Mouse (Mus musculus) hindbrain, embryonic 16.5 days (tissue): Measurements from ENCODE around the gene Klhl18. TPM values are rescaled to one million over a fixed set of nuclear protein-coding genes. Genes with fewer than 3 reads are reported as not detected.
"Not testable (repeated sequence)": the region's sequence is repeated elsewhere in the genome, so short reads cannot be mapped to it uniquely, and the experiment has no call there.

ENCODE experiments used
- ATAC-seq: fragments of 200-750 bp; cut with Nextera tagmentation; 2 replicates; pipeline ENCODE4 v1.8.0; 2017; ENCODE audit warnings: moderate TSS enrichment, moderate library complexity
- H3K27ac ChIP-seq: fragments of 300-500 bp; sonication (generic); 2 replicates; pipeline ENCODE4 v1.5.1; 2014; ENCODE audit warnings: low read depth, mild to moderate bottlenecking, control low read depth, low read length, moderate library complexity
- H3K27me3 ChIP-seq: fragments of 300-500 bp; sonication (generic); replicated peaks from 2 replicates; pipeline ENCODE4 v1.6.1; 2014; ENCODE audit warnings: low read length; ENCODE audit not compliant: control insufficient read depth, insufficient read depth
- H3K36me3 ChIP-seq: fragments of 300-500 bp; sonication (generic); 2 replicates; pipeline ENCODE4 v1.6.1; 2014; ENCODE audit warnings: mild to moderate bottlenecking, low read length, moderate library complexity, mixed read lengths; ENCODE audit not compliant: control insufficient read depth, insufficient read depth
- H3K4me1 ChIP-seq: fragments of 300-500 bp; sonication (generic); 2 replicates; pipeline ENCODE4 v1.6.1; 2014; ENCODE audit warnings: low read depth, low read length; ENCODE audit not compliant: control insufficient read depth, insufficient read depth
- H3K4me2 ChIP-seq: fragments of 300-500 bp; sonication (generic); 2 replicates; pipeline ENCODE4 v1.6.1; 2014; ENCODE audit warnings: mild to moderate bottlenecking, low read length, control low read depth, moderate library complexity
- H3K4me3 ChIP-seq: fragments of 300-500 bp; sonication (generic); 2 replicates; pipeline ENCODE4 v1.5.1; 2014; ENCODE audit warnings: mild to moderate bottlenecking, low read length, control low read depth, moderate library complexity
- H3K9ac ChIP-seq: fragments of 300-500 bp; sonication (generic); 2 replicates; pipeline ENCODE4 v1.6.1; 2014; ENCODE audit warnings: low read depth, mild to moderate bottlenecking, control low read depth, low read length, moderate library complexity
- H3K9me3 ChIP-seq: fragments of 300-500 bp; sonication (generic); 2 replicates; pipeline ENCODE4 v1.6.1; 2014; ENCODE audit warnings: mild to moderate bottlenecking, low read length, moderate library complexity; ENCODE audit not compliant: control insufficient read depth
- WGBS: fragments of 180-500 bp; shearing (Covaris S2); extraction: QIAGEN DNeasy Blood & Tissue Kit; methylation state at CpG from one replicate; pipeline ENCODE4 v1.1.7; 2014; 5-methylcytosine and 5-hydroxymethylcytosine counted together
- polyA plus RNA-seq: library from polyadenylated mRNA; unstranded; fragments of >200 nt; fragmentation: Nextera tagmentation; extraction: Ambion mirVana; gene quantifications from 2 replicates; pipeline ENCODE4 v1.2.1, GENCODE M21; 2015

The Klhl18 gene
- polyA plus RNA-seq, 1 experiment from 2014 or later = 27.4 TPM

- Histone ChIP-seq H3K4me2 (peak overlapping the region; percentile 76), H3K4me3 (peak overlapping the region; percentile 95), H3K27ac (peak overlapping the region; percentile 85), H3K4me1 (peaks cover 20% of the 10 kb centered on the region), H3K9me3 (no peaks in the 10 kb centered on the region), H3K27me3 (no peaks in the 10 kb centered on the region), H3K9ac (peak overlapping the region; percentile 92), H3K36me3 (no peaks in the 10 kb centered on the region)
- WGBS = 2% methylated on average over 40 of the region's 41 CpGs
- ATAC-seq = peak; percentile 73
Measured at GRCm38 (mm10) chr9:110407311-110408098, 69.0 kb downstream of the Klhl18 start.

DNA sequence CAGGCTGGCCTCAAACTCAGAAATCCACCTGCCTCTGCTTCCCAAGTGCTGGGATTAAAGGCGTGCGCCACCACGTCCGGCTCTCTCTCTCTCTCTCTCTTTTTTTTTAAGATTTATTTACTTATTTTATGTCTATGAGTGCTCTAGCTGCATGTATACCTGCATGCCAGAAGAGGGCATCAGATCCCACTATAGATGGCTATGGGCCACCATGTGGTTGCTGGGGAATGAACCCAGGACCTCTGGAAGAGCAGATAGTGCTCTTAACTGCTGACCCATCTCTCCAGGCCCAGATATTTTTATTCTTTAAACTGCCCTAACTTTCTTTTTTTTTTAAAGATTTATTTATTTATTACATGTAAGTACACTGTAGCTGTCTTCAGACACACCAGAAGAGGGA, 73.3 kb downstream of the Klhl18 start:
- H3K9ac ChIP-seq, H3K4me3 ChIP-seq, H3K9me3 ChIP-seq, H3K27ac ChIP-seq, H3K36me3 ChIP-seq, H3K4me2 ChIP-seq, ATAC-seq, H3K27me3 ChIP-seq: not testable (repeated sequence)
- 92% methylated on average over 4 of the region's 4 CpGs for WGBS
- peaks cover 15% of the 10 kb centered on the region for H3K4me1 ChIP-seq

GRCm38 (mm10) chr9:110402731-110403130, 73.8 kb downstream of the Klhl18 start:
- no peak overlapping the region for H3K4me3 ChIP-seq
- ATAC-seq = no peak
- H3K4me1 ChIP-seq = peaks cover 15% of the 10 kb centered on the region
- H3K9ac ChIP-seq = no peak overlapping the region
- H3K27me3 ChIP-seq = no peaks in the 10 kb centered on the region
- H3K36me3 ChIP-seq = no peaks in the 10 kb centered on the region
- 100% methylated on average over 2 of the region's 2 CpGs for WGBS
- no peaks in the 10 kb centered on the region for H3K9me3 ChIP-seq
- H3K27ac ChIP-seq = no peak overlapping the region
- no peak overlapping the region for H3K4me2 ChIP-seq

DNA sequence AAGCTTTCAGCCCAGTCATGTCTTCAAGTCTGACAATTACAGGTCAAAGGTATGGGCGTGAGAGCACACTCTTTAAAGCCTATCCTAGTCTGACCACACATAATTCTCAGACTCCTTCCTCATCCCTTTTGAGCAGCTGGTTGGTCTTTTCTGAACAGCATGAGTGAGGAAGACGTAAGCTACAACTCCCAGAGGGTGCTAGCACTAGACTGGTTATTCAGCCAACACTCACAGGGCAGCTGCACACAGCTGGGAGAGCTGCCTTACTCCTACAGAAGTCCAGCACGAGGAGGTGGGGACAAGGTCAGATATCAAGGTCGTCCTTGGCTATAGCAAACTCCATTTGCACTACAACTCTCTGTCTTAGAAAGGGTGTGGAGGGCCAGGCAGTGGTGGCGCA, 75.8 kb downstream of the Klhl18 start:
- ATAC-seq = no peak
- H3K9me3 ChIP-seq = no peaks in the 10 kb centered on the region
- peaks cover 2% of the 10 kb centered on the region for H3K4me1 ChIP-seq
- peaks cover 2% of the 10 kb centered on the region; the same call in 1 of the 2 replicates for H3K36me3 ChIP-seq
- H3K4me2 ChIP-seq = no peak overlapping the region
- H3K4me3 ChIP-seq = no peak overlapping the region
- no peaks in the 10 kb centered on the region for H3K27me3 ChIP-seq
- 83% methylated on average over 5 of the region's 5 CpGs for WGBS
- H3K27ac ChIP-seq = no peak overlapping the region
- no peak overlapping the region for H3K9ac ChIP-seq

- no peak for ATAC-seq
- Histone ChIP-seq H3K4me2 (no peak overlapping the region), H3K4me3 (no peak overlapping the region), H3K36me3 (peaks cover 31% of the 10 kb centered on the region), H3K9ac (no peak overlapping the region), H3K27me3 (no peaks in the 10 kb centered on the region), H3K9me3 (no peaks in the 10 kb centered on the region), H3K4me1 (no peaks in the 10 kb centered on the region), H3K27ac (no peak overlapping the region)
- WGBS = 84% methylated on average over 4 of the region's 4 CpGs
Measured at GRCm38 (mm10) chr9:110393295-110393694, 83.2 kb downstream of the Klhl18 start.

DNA sequence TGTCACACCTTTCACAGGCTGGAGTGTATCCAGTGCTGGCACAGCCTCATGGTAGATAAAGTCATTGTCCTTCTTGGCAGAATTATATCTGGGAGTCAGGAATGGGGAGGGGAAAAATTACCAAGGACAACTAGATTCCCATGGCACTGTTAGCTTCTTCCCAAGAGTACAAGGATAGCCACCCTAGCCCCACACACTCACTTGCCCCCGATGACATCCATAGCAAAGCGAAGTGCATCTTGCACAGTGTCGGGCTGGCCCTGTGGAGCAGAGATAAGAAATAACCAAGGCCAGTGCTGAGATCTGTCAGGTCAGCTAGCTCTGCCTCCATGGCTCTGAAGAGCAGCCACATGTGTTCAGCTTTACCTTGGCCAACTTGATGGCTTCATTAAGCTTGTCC, 85.7 kb downstream of the Klhl18 start:
- no peak overlapping the region for H3K4me2 ChIP-seq
- no peaks in the 10 kb centered on the region for H3K9me3 ChIP-seq
- no peak overlapping the region for H3K27ac ChIP-seq
- no peak for ATAC-seq
- WGBS = 93% methylated on average over 3 of the region's 3 CpGs
- no peaks in the 10 kb centered on the region for H3K27me3 ChIP-seq
- H3K4me3 ChIP-seq = no peak overlapping the region
- no peak overlapping the region for H3K9ac ChIP-seq
- H3K4me1 ChIP-seq = no peaks in the 10 kb centered on the region
- peaks cover 51% of the 10 kb centered on the region for H3K36me3 ChIP-seq

GRCm38 (mm10) chr9:110388011-110388410, 88.5 kb downstream of the Klhl18 start:
- no peaks in the 10 kb centered on the region for H3K9me3 ChIP-seq
- ATAC-seq = no peak
- H3K9ac ChIP-seq = no peak overlapping the region
- H3K36me3 ChIP-seq = peaks cover 68% of the 10 kb centered on the region
- 94% methylated on average over 7 of the region's 7 CpGs for WGBS
- no peaks in the 10 kb centered on the region for H3K4me1 ChIP-seq
- no peak overlapping the region for H3K4me3 ChIP-seq
- no peaks in the 10 kb centered on the region for H3K27me3 ChIP-seq
- H3K27ac ChIP-seq = no peak overlapping the region
- H3K4me2 ChIP-seq = no peak overlapping the region

DNA sequence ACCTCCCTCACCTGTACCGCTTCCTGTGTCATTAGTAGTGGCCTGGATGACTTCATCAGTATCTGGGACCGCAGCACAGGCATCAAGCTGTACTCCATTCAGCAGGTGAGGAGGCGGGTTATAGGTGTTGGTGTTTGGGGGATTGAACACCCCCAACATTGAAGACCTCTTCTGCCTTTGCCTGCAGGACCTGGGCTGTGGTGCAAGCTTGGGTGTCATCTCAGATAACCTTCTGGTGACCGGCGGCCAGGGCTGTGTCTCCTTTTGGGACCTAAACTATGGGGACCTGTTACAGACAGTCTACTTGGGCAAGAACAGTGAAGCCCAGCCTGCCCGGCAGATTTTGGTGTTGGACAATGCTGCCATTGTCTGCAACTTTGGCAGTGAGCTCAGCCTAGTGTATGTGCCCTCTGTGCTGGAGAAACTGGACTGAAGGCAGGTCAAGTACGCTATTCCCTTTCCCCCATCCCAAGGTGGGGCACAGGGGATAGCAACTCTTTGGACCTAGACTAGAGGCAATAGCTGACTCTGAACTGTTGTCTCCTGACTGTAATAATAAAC, 92.0 kb downstream of the Klhl18 start:
- peaks cover 60% of the 10 kb centered on the region for H3K36me3 ChIP-seq
- H3K4me1 ChIP-seq = no peaks in the 10 kb centered on the region
- no peak overlapping the region for H3K4me3 ChIP-seq
- H3K27me3 ChIP-seq = no peaks in the 10 kb centered on the region
- no peak overlapping the region for H3K4me2 ChIP-seq
- H3K9me3 ChIP-seq = no peaks in the 10 kb centered on the region
- WGBS = 83% methylated on average over 7 of the region's 7 CpGs
- H3K27ac ChIP-seq = no peak overlapping the region
- ATAC-seq = no peak
- no peak overlapping the region for H3K9ac ChIP-seq

DNA sequence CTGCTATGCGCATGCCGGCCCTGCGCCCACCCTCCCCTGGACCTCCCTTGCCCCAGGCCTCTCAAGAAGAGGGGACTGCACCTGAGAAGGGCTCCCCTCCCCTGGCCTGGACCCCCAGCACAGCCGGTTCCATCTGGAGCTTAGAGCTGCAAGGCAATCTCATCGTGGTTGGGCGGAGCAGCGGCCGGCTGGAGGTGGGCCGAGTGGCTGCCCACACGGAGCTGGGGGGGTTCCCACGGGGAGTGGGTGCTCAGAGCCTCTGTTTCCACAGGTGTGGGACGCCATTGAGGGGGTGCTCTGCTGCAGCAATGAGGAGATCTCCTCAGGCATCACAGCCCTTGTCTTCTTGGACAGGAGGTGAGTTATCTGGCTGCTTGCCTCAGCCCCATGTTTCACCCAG, 95.2 kb downstream of the Klhl18 start:
- Histone ChIP-seq H3K27ac (no peak overlapping the region), H3K27me3 (no peaks in the 10 kb centered on the region), H3K4me3 (no peak overlapping the region), H3K9ac (no peak overlapping the region), H3K4me1 (no peaks in the 10 kb centered on the region), H3K9me3 (no peaks in the 10 kb centered on the region), H3K4me2 (no peak overlapping the region), H3K36me3 (peaks cover 46% of the 10 kb centered on the region)
- no peak for ATAC-seq
- WGBS = 91% methylated on average over 7 of the region's 12 CpGs
